Mouse (Mus musculus): Measurements from ENCODE around the gene Sos1. TPM values are rescaled to one million over a fixed set of nuclear protein-coding genes. Genes with fewer than 3 reads are reported as not detected.

Gene Sos1
- polyA plus RNA-seq, 1 experiment from 2014 or later: 3.9 TPM

DNA sequence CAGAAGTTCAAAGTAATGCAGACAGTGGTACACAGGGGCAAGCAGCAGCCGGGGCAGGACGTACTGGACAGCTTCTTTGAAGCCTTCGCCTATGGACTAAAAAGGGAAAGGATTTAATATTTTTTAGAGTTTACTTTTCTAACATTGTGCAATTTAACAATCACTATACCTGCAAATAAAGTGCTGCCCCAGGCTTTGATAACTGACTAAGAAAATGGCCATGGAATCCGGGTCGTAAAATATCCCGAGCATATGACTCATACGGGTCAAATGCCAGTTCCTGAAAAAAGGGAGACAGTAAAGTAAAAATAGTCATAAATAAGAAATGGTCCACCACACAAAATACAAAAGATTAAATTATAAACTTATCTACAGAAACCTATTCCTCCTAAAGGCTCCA lies 34.8 kb downstream of the Sos1 start:
- H3K4me2 ChIP-seq (replicated peaks; ENCODE audit: low read depth): no peak overlapping the region
- ATAC-seq: peak; percentile 41; the same call in 1 of the 2 replicates

DNA sequence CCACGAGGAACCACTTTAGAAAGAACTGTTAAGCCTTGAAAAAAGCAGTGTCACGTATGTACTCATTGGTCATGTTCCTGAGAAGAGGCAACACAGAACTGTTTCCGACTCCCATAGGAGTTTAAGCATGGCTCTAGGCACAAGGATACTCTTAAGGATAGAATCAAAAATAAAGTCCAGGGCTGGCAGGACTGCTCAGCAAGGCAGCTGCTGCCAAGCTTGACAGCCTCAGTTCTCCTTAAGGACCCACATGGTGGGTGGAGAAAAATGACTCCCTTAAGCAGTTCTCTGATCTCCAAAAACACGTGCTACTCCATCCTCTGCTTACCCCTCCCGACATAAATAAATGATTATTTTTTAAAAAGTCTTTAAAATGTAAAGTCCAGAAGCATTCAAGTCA lies 44.6 kb downstream of the Sos1 start:
- ATAC-seq: no peak
- no peak for TF ChIP-seq CTCF (IDR thresholded peaks at IDR 0.05; ENCODE audit: low read depth)
- Histone ChIP-seq H3K4me1 (replicated peaks; ENCODE audit: control insufficient read depth, insufficient read depth, low read length) (no peaks in the 10 kb centered on the region), H3K27me3 (replicated peaks; ENCODE audit: control insufficient read depth, insufficient read depth, low read length) (no peaks in the 10 kb centered on the region), H3K9me3 (ENCODE audit: control insufficient read depth) (no peaks in the 10 kb centered on the region), H3K27ac (ENCODE audit: low read depth, low read length) (no peak overlapping the region), H3K36me3 (ENCODE audit: control insufficient read depth, insufficient read depth) (peaks cover 19% of the 10 kb centered on the region), H3K9ac (ENCODE audit: low read depth, low read length) (no peak overlapping the region), H3K4me2 (replicated peaks; ENCODE audit: low read depth) (no peak overlapping the region), H3K4me3 (ENCODE audit: low read depth, low read length) (no peak overlapping the region)
- WGBS: 85% methylated on average over 5 of the region's 5 CpGs

More for the DNA sequence above, 34.8 kb downstream of the Sos1 start:
- Histone ChIP-seq H3K4me3 (ENCODE audit: low read depth, low read length) (no peak overlapping the region), H3K27me3 (replicated peaks; ENCODE audit: control insufficient read depth, insufficient read depth, low read length) (no peaks in the 10 kb centered on the region), H3K9ac (ENCODE audit: low read depth, low read length) (no peak overlapping the region), H3K36me3 (ENCODE audit: control insufficient read depth, insufficient read depth) (peaks cover 33% of the 10 kb centered on the region), H3K4me1 (replicated peaks; ENCODE audit: control insufficient read depth, insufficient read depth, low read length) (no peaks in the 10 kb centered on the region), H3K9me3 (ENCODE audit: control insufficient read depth) (no peaks in the 10 kb centered on the region), H3K27ac (ENCODE audit: low read depth, low read length) (no peak overlapping the region)
- 33% methylated on average over 7 of the region's 7 CpGs for WGBS
- no peak for TF ChIP-seq CTCF (IDR thresholded peaks at IDR 0.05; ENCODE audit: low read depth)

DNA sequence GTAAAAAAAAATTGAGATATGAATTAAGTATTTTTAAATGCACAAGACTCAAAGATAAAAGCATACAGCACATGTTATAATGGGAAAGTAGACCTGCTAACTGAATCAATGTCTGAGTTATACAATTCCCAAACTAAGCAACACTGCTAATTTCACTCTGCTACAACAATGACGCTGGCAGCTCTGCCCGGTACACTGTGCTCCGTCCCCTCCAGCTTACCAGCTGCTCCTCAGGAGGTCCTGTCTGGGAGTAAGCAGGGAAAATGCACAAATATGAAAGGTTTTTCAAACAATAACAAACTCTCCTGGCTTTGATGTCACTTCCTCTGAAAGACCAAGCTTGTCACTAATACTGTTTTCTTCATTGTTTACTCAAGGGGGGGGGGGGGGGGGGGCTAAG lies 45.8 kb downstream of the Sos1 start:
- H3K9me3 ChIP-seq (ENCODE audit: control insufficient read depth): no peaks in the 10 kb centered on the region
- no peak for ATAC-seq
- H3K27me3 ChIP-seq (replicated peaks; ENCODE audit: control insufficient read depth, insufficient read depth, low read length): no peaks in the 10 kb centered on the region
- H3K27ac ChIP-seq (ENCODE audit: low read depth, low read length): no peak overlapping the region
- no peak overlapping the region for H3K4me3 ChIP-seq (ENCODE audit: low read depth, low read length)
- 82% methylated on average over 3 of the region's 3 CpGs for WGBS
- no peak overlapping the region for H3K9ac ChIP-seq (ENCODE audit: low read depth, low read length)
- no peaks in the 10 kb centered on the region for H3K4me1 ChIP-seq (replicated peaks; ENCODE audit: control insufficient read depth, insufficient read depth, low read length)
- no peak overlapping the region for H3K4me2 ChIP-seq (replicated peaks; ENCODE audit: low read depth)
- TF ChIP-seq CTCF (IDR thresholded peaks at IDR 0.05; ENCODE audit: low read depth): no peak
- H3K36me3 ChIP-seq (ENCODE audit: control insufficient read depth, insufficient read depth): peaks cover 13% of the 10 kb centered on the region

DNA sequence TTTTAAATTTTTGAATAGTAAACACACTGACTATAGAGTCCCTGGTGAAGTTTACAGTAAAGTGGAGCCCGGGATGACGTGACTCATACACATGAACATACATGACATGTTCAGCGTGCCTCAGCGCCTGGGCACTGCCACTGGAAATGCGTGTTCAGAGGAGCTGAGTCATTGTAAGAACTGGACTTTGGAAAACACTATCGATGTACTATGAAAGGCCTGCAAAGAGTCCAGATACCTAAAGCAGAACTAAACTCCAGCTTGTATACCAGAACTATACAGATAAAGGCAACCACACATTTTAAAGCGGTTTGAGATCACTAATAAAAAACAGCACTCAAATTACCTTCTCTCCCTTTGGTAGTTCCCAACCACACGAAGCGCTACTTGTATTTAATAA lies 48.3 kb downstream of the Sos1 start:
- Histone ChIP-seq H3K9ac (ENCODE audit: low read depth, low read length) (no peak overlapping the region), H3K27ac (ENCODE audit: low read depth, low read length) (no peak overlapping the region), H3K4me1 (replicated peaks; ENCODE audit: control insufficient read depth, insufficient read depth, low read length) (no peaks in the 10 kb centered on the region), H3K36me3 (ENCODE audit: control insufficient read depth, insufficient read depth) (peaks cover 8% of the 10 kb centered on the region), H3K4me3 (ENCODE audit: low read depth, low read length) (no peak overlapping the region), H3K9me3 (ENCODE audit: control insufficient read depth) (no peaks in the 10 kb centered on the region), H3K4me2 (replicated peaks; ENCODE audit: low read depth) (no peak overlapping the region), H3K27me3 (replicated peaks; ENCODE audit: control insufficient read depth, insufficient read depth, low read length) (no peaks in the 10 kb centered on the region)
- peak; percentile 65 for ATAC-seq
- no peak for TF ChIP-seq CTCF (IDR thresholded peaks at IDR 0.05; ENCODE audit: low read depth)
- WGBS: 81% methylated on average over 9 of the region's 9 CpGs

DNA sequence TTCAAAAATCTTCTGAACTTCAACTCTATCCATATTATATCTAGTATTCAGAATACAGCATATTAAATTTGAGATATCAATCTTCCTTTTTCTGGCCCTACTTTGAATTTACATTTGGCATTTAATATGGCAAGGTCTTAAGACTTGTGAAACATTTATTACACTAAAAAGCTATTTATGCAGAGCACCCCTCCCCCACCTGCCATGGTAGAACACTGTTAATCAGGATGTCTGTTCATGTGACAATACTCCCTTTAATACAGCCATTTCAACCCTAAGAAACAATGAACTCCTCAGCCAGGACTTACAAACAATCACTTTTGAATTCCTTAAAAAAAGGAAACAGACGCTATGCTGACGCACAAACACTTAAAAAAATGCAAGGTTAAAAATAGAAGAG lies 52.3 kb downstream of the Sos1 start:
- H3K27me3 ChIP-seq (replicated peaks; ENCODE audit: control insufficient read depth, insufficient read depth, low read length): no peaks in the 10 kb centered on the region
- H3K4me1 ChIP-seq (replicated peaks; ENCODE audit: control insufficient read depth, insufficient read depth, low read length): no peaks in the 10 kb centered on the region
- no peak for TF ChIP-seq CTCF (IDR thresholded peaks at IDR 0.05; ENCODE audit: low read depth)
- H3K9me3 ChIP-seq (ENCODE audit: control insufficient read depth): no peaks in the 10 kb centered on the region
- no peak overlapping the region for H3K9ac ChIP-seq (ENCODE audit: low read depth, low read length)
- 77% methylated on average over 2 of the region's 2 CpGs for WGBS
- ATAC-seq: no peak
- no peak overlapping the region for H3K27ac ChIP-seq (ENCODE audit: low read depth, low read length)
- peaks cover under 1% of the 10 kb centered on the region for H3K36me3 ChIP-seq (ENCODE audit: control insufficient read depth, insufficient read depth)
- H3K4me2 ChIP-seq (replicated peaks; ENCODE audit: low read depth): no peak overlapping the region
- H3K4me3 ChIP-seq (ENCODE audit: low read depth, low read length): no peak overlapping the region

DNA sequence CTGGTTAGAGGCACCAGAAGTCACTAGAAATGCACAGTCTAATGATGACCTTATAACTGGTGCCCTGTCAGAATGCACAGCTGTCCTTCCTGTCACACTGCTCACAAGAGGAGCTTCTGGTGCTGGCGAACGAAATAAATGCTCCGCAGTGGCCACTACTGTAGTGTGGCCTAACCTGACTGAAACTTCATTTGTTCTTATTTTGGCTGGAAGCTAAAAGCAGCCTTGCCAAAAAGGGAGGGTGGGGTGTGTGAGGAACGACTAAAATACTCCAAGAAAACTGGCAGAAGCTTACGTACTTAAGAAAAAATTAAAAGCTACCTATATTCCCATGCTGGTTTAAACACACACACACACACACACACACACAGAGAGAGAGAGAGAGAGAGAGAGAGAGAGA lies 53.4 kb downstream of the Sos1 start:
- H3K4me2 ChIP-seq (replicated peaks; ENCODE audit: low read depth): no peak overlapping the region
- 83% methylated on average over 5 of the region's 5 CpGs for WGBS
- ATAC-seq: no peak
- H3K4me3 ChIP-seq (ENCODE audit: low read depth, low read length): no peak overlapping the region
- H3K4me1 ChIP-seq (replicated peaks; ENCODE audit: control insufficient read depth, insufficient read depth, low read length): no peaks in the 10 kb centered on the region
- H3K27me3 ChIP-seq (replicated peaks; ENCODE audit: control insufficient read depth, insufficient read depth, low read length): no peaks in the 10 kb centered on the region
- H3K9ac ChIP-seq (ENCODE audit: low read depth, low read length): no peak overlapping the region
- H3K36me3 ChIP-seq (ENCODE audit: control insufficient read depth, insufficient read depth): peaks cover 10% of the 10 kb centered on the region
- TF ChIP-seq CTCF (IDR thresholded peaks at IDR 0.05; ENCODE audit: low read depth): no peak
- no peak overlapping the region for H3K27ac ChIP-seq (ENCODE audit: low read depth, low read length)
- no peaks in the 10 kb centered on the region for H3K9me3 ChIP-seq (ENCODE audit: control insufficient read depth)

DNA sequence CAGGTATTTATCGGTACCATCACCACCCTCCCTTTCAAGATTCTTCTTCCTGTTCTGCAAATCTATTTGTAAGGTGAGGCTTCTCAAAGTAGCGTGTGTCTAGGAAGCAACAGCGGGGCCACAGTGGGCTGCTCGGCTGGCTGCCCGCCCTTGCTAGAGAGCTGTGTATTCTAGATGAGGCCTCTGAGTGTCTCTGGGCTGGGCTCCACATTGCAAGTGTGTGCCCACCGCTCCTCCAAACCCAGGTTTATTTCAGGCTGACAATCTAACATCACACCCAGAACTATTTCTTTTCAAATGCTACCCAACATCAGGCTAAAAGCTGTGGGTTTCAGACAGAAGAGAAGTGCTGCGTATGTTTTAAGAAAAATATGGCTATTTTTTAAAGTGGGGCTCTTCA lies 54.1 kb downstream of the Sos1 start:
- no peak overlapping the region for H3K27ac ChIP-seq (ENCODE audit: low read depth, low read length)
- no peaks in the 10 kb centered on the region for H3K27me3 ChIP-seq (replicated peaks; ENCODE audit: control insufficient read depth, insufficient read depth, low read length)
- WGBS: 87% methylated on average over 7 of the region's 7 CpGs
- no peaks in the 10 kb centered on the region for H3K9me3 ChIP-seq (ENCODE audit: control insufficient read depth)
- peaks cover 10% of the 10 kb centered on the region for H3K36me3 ChIP-seq (ENCODE audit: control insufficient read depth, insufficient read depth)
- H3K4me3 ChIP-seq (ENCODE audit: low read depth, low read length): no peak overlapping the region
- ATAC-seq: no peak
- TF ChIP-seq CTCF (IDR thresholded peaks at IDR 0.05; ENCODE audit: low read depth): no peak
- no peak overlapping the region for H3K9ac ChIP-seq (ENCODE audit: low read depth, low read length)
- no peak overlapping the region for H3K4me2 ChIP-seq (replicated peaks; ENCODE audit: low read depth)
- H3K4me1 ChIP-seq (replicated peaks; ENCODE audit: control insufficient read depth, insufficient read depth, low read length): no peaks in the 10 kb centered on the region
